Mouse (Mus musculus) urinary bladder, postnatal 14 days (tissue): ENCODE data around the gene Kirrel.

Experiments
- DNase-seq: peaks from one replicate; pipeline ENCODE4 v3.0.0; 2021; ENCODE audit warnings: low spot score

Kirrel gene

DNA sequence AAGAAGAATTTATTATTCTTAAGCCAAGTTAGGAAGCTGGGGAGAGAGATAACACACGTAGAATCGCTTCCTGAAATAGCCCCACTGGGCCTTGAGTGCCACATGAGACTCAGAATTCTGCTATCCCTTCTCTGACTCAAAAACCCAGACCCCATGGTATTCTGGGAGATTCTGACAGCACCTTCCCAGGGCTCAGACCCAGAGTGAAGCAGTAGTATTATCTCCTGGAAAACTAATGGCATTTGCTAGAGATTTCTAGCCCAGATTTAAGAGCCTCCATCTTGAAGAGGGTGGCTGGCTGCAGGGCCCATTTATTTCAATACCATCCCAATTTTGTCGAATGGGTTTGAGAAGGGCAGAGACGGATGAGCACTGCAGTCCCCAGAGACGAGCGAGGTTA lies 6.9 kb downstream of the Kirrel start:
- no peak for DNase-seq

DNA sequence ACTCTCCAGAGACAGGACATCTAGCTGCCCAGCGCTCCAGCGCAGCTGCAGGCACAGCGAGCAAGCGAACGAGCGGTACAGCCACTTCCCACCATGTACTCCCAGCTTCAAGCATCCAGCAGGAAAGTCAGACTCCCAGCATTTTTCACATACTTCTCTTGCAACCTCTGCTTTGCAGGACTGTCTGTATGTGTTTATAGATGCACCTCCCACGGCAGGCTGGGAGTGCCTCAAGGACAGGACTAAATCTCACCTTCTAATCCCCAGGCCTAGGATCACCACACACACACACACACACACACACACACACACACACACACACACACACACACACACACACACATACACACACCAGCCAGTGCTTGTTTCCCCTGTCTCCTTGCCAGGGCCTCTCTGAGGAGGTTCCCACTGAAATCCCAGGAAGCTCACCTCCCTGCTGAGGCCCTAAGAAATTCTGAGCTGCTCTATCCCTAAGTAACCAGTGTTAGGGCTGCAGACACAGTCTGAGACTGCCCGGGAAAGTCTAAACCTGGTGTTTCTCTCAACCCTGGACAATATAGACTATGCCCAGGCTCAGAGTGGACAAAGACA lies 9.2 kb downstream of the Kirrel start:
- no peak for DNase-seq

DNA sequence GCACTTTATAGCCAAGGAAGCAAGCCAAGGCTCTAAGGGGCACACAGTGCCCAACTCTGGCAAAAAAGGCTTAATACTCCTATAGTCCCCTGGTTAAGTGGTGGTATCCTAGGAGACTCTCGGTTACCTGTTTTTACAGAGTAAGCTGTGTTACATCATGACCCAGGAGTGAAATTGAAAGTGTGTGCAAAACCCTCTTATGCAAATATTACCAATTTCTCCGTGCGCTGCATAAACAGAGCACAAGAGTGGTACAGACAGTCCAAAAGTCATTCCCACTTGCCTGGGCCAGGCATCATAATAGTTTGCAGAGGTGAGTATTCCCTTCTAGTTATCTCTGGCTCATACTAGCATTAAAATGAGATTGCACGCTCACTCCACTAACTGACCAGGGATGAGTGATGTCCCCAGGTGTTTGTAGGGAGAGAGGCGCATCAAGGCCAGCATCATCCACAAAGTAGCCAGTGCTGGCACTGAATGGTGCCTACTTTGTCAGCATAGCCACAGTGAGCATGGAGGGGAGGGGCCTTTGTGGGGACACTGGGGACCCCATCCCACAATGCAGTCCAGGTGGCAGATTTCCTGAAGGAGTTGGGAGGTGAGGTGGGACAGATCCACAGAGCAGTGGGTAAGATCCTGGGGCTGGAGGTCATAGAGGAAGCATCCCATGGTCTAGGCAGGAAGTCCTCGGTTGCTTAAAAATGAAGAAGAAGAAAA lies 10.3 kb downstream of the Kirrel start:
- no peak for DNase-seq

DNA sequence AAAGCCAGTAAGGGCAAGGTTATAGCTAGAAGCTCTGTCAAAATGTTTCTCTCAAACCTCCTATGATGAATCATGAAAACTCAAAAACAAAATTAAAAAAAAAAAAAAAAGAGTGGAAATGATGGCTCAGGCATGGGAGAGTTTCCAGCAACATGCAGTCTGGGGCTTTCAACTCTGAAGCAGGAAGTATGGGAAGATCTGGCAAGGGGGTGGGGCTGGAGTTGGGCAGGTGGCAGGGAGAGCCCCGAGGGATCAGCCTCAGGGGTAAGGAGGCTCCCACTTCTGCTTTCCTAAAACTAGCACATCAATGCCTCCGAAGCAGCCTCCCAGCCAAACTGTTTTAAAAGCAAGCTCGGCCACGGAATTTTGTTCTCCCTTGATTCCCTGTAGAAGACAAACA lies 11.4 kb downstream of the Kirrel start:
- no peak for DNase-seq

DNA sequence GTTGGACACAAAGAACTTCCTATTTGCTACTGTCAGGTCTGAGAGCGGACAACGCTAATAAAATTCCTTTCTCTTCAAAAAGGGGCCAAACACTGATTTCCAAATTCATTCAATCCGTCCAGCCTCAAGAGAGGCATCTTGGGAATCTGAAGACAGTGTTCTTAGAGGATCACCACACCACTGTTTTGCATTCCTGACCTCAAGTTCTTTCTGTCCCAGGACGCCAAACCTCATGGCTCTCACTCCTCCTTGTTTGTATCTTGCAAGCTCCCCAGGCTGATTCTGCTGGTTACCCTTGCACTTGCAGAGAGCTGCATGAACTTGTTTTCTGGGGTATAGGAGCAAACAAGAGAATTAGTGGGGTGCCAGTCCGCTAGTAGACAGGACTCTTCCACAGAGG lies 12.2 kb downstream of the Kirrel start:
- no peak for DNase-seq

DNA sequence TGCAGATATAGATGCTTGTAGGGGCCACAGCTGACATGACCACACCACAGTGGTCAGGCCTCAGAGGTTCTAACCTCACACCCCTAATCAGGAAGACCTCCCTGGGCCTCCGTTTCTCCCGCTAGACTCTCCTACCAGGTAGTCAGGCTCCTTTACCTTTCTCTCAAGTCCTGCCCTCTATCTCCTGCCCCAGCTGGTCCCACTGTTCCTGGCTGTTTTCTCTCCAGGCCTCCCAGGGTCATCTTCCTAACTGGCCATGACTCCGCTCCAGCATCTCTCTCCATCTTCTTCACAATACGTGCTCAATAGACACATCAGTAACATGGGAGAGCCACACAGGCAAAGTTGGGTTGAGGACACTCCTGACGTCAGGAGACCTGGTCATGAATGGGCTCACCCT lies 12.9 kb downstream of the Kirrel start:
- no peak for DNase-seq

DNA sequence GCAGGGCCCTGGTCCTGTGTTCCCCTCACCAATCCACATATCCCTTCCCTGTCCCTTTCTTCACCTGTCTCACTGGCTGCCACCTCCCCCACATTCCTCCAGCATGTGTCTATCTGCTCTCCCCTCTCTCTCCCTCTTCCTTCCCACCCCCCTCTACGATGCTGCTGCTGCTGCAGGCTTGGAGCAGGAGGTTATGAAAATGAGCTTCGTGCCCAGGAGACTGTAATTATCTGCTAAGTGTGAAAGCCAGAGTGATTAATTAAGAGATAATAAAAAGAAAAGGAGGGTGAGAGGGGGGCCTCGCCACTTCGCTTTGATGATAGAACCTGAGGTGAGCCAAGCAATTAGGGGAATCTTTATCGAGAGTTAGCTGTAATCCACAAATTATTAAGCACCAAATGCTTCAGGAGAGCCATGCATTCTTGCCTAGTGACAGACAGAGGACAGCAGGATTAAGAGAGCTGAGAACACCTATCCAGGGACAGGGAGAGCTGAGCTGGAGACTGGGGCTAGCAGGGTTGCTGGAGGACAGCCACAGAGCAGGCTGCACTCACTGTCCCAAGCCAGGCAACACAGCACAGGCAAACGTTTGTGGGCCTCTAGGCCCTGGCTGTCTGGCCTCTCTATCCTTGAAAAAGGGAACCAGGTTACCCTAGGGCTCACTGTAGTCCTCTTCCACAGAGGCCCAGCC lies 13.6 kb downstream of the Kirrel start:
- no peak for DNase-seq

DNA sequence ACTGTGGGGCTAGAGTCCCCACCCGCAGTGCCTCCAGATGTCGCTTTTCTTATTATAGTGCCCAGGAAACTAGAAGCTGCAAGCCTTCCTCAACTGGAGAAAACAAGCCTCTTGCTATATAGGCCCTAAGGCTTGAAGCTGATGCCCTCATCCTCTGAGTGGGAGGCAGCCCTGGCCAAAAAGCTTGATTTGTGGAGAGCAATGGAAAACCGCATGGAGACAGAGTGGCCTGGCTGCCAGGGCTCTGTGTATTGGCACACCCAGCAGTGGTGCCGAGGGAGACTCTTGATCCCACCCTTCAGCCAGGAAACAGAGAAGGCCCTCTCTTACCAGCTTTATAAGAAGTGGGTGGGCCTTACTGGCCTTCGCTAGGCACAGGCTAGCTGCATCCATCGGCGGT lies 15.4 kb downstream of the Kirrel start:
- DNase-seq = no peak

DNA sequence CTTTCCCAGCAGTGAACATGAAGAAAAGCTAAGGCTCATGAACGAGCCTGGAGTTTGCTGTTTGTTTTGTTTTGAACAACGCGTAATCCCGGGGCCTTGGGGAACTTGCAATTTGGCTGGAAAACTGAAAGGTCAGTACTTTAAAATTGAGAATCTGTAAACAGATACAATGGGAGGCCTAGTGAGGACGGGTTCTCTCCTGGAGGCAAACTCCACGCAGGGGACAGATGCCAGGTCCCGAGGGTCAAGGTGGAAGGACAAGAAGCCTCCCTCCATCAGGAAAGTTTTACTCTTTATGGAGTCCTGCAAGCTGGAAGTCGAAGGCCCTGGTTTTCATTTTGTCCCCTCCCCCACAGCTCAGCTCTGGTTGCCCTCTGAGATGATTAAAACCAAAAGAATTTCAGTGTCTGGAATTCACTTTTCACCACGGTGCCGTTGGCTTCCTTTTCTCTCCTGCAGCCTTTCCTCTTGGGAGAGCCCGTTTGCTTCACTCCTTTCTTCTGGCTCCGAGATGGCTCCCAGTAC lies 16.7 kb downstream of the Kirrel start:
- peak; percentile 63 for DNase-seq

DNA sequence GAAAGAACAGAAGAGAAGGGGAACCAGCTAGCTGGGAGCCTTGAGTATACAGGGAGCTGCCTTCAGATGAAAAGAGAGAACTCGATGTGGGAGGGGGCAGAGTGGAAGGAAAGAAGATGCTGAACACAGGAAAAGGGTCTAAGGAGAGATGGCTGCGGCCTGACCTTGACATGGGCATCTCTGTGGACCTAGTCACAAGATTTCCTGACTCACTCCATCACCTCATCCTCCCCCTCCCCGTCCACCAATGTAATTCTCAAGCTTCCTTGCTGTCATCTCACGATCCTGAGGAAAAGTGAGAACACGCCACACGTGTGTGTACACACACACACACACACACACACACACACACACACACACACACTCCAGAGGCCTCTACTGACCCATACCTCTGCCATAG lies 17.2 kb downstream of the Kirrel start:
- no peak for DNase-seq

DNA sequence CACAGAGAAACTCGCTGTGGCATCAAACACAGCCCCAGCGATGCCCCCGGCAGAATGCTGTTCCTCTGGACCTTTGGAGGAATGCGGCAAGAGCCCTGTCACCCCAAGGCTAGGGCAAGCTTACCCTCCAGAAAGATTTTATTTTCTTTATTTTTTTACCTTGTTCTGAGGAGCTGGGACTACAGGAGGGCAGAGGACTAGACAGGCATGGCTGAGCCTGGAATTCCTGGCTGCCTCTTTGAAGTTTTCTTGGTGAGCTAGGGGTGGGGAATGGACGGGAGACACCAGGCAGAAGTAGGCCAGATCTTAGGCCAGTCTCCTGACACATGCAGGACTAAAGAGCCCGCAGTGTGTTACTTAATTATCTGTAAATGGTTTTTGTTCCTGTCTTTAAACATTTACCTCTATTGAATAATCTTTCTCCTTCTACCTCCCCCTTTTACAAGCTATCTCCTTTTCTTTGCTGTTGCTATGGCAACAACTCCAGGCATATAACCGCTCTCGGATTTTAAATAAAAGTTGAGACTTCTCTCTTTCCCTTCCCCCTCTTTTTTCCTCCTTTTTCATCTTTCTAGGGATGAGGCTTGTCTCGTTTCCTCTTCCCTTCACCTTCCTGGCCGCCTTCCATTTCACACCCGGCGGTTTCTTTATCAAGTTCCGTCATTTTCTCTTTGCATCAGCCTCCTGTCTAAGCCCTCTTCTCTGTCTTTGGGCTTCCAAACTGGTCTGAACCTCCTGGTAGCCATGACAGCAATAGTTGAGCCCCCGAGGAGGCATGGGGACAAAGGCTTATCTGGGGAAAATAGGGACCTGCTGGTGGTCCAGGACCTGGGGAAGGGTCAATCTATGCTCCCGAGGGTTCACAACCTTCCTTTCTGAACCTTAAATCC lies 19.9 kb downstream of the Kirrel start:
- no peak for DNase-seq

DNA sequence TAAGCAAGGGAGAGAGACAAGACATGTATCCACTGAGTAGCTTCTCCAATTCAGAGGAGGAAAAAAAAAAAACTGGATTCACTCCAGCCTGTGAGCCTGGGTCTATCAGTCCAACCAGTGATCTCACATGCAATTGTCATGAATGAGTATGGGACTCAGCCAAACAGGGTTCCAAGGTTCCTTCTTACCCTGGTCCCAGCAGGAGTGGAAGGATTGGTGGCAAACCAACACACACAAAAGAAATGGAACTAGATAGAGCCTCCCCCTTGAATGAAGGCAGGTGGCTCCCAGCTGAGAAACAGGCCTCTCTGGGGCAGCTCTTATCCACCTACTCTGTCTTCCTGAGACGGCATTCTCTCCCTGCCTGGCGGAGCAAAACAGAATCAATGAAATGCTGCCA lies 21.5 kb downstream of the Kirrel start:
- DNase-seq = no peak

DNA sequence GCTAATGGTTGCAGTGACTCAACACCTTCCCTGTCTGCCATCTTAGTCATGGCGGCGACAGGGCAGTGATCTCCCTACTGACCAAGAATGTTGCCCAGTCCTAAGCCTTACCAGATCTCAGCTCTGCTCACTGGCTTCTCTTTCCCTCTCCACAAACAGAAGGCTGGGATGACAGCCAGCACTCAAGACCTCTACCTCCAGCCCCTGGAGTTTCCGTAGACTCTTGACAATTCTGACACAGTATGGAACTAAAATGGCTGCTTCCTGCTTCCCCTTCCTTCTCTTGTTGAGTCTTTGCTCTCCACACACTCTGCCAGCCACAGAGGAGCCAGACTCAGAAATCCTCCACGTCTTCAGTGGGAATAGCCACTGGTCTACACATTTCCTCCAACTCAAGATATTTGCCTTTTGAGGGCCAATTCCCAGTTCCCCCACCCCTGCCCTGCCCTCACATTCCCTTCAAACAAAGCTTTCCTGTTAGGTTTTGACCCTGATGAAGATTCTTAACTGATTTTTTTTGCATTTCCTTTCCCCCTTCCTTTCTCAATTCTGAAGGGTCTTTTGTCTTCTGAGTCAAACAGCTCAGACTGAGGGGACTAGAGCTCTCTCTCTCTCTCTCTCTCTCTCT lies 22.3 kb downstream of the Kirrel start:
- no peak for DNase-seq

DNA sequence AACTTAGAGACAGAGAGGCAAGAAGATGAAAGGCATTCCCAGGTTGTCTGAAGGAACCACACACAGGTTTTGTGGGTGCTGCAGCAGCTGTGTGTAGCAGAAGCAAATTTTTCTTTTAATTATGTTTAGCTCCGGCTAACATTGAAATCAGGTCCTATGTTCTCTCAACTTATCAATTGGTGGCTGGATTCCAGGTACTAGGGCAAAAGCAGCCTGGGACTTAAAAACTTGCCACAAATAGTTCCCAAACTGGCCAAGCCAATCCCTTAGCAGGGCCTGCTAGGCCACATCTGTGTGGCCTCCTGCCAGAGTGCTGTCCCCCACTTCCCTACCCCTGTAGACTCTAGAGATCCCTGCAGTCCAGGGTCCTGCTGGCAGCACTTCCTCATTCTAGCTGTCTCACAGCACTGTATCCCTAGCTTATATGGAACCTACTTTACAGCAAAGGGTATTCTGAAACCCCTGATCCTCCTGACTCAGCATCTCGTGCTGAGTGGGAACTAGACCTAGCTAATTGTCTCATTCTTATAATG lies 23.2 kb downstream of the Kirrel start:
- no peak for DNase-seq

DNA sequence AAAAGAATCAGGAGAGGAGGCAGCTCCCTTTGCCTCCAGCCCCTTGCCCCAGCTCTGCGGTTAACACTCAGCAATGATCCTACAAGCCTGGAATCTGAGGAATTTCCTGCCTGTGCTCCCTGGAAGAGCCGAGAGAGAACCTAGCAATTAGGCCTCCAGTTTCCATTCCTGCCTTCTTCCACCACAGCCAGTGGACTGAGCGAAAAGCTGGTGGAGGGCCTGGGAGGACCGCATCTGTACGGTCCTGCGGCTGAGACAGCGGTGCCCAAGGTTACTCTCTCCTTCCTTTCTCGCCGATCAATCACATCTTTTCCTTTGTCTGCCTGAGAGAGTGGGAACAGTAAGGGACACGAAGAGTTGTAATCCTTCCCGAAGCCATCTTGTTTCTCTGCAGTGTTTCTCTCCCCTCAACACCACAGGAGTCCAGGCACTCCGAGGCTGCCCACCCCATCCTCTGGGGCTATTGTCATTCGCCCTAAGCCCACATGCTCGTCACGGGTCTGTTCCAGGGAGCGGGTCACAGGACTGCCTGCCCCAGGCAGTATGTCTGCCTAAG lies 23.8 kb downstream of the Kirrel start:
- DNase-seq = peak; percentile 62

DNA sequence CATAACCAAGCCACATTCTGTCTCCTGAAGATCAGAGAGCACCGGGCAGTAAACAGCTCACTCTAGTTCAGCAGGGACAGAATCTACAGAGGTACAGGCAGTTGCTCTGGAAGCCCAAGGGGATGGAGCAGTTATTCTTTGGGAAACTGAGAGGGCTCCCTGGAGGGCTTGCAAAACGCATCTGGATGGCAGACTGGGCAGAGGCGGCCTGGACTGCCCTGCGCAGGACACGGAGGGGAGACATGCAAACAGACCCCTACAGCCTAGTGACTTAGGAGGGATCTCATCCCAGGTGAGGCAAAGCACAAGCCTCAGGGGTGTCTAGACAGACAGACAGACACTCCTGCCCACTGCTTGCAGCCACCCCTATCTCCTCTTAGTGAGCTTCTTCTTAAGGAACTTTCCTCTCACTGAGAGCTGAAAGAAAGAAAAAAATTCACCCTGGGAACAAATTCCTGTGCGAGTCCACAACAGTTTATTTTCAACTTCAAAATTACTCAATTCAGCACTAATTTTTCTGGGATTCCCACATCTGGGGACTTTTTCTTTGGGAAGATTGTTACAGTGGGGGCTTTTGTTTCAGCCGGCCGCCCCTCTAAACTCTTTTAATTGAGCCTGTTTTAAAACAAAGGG lies 24.4 kb downstream of the Kirrel start:
- no peak for DNase-seq

DNA sequence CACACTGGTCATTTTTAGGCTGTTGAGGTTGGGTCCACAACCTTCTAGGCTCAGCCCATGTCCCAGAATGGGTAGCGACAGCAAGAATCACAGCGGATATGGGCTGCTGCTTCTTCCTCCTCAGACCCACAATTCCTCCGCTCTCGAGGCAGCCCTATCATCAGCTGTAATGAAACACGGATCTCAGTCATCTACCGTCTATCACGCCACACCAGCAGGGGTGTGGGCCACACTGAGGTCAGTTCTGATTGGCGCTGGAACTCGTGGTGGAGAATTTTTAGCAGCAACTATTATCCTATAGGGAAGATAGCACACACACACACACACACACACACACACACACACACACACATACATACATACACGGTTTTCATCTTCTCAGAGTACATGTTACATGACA lies 25.1 kb downstream of the Kirrel start:
- DNase-seq = no peak

DNA sequence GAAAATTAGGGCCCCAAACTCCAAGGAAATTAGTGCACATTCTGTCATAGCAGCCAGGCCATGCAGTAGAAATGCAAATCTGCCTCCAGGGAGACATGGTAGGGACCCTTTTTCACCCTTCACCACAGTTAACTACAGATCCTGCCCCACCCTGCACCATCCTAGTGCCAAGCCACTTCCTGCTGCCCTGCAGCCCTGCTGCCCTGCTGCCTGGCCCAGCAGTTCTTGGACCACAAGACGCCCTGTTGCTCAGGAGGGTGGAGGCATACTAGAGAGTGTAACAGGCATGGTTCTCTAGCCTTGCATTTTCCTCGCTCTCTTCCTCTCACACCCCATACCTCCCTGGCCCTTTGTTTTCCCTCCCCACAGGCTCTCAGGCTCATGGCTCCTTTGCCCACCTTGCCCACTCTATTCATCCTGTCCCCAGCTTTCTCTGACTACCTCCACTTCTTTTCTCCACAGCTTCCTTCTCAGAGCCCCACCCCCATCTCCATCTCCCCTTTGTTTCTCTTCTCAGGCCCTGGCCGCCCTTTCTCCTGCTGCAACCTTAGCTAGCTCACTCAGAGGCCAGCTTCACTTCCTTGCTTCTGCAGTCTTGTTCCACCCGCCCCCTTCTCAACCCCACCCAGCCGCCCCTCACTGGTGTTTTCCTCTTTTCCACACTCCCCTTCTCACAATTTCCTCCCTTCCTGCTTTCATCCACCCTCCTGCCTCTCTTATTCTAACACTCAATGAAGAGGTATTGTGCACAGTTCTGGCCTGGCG lies 29.9 kb downstream of the Kirrel start:
- DNase-seq = no peak

DNA sequence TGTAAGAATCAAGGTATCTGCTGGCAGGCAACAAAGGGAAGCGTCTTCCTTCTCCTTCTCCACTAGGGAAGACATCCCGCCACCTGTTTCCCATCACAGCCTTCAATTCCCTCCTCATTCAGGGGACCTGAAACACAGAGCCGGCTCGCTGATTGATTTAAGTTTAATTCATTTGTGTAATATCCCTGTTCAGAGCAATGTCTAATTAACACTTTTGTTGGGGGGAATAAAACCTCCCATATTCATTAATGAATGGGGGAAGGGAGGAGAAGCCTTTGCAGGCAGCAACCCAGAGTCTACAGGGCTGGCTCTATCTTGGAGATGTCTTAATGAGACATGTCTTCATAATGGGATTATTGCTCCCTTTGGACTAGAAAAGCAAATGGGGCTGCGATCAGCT lies 34.3 kb downstream of the Kirrel start:
- no peak for DNase-seq

DNA sequence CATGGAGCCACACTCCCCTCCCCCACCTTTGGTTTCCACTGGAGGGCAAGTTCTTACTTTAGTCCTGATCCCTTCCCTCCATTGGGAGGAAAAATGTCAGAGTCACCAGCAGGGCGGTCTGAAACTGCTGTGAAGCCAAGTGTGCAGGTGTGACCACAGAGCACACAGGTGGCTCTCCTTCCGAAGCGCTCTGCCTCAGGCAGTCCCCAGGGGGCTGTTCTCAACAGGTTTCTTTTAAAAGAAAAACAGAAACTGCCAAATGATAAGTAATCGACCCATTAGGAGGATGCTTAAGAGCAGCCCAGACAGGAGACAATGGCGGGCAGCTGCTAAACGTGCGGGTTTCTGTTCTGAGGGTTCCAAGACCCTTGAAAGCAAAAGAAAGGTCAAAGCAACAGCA lies 37.8 kb downstream of the Kirrel start:
- DNase-seq = no peak
